Mouse (Mus musculus): ENCODE results near the gene Ces2h. TPM values are rescaled to one million over a fixed set of nuclear protein-coding genes. Genes with fewer than 3 reads are reported as not detected.

Ces2h gene
- not detected for total RNA-seq (2023)

GRCm38 (mm10) chr8:105000586-105000985 lies at the start of gene Ces2h:
Gene Ces2h, plus strand, starts transcription at chr8:105000853.

GRCm38 (mm10) chr8:104961537-104961961 lies 39.1 kb upstream of the Ces2h start, which contains the start of gene Ces2g:
Gene Ces2g, plus strand, starts transcription at chr8:104961718.

GRCm38 (mm10) chr8:105048371-105048854 lies 47.8 kb downstream of the Ces2h start, which contains the start of gene Ces3a:
Gene Ces3a, plus strand, starts transcription at chr8:105048601.

Other genes starting within 250 kb of the Ces2h start
- not detected for gene Ces2b, start 169.3 kb upstream of the Ces2h start, total RNA-seq (2023)
- gene Ces2c, start 153.8 kb upstream of the Ces2h start, total RNA-seq (2023) = not detected
- under 1 TPM in 1 of 2 experiments, not detected in 1; 0.28 TPM for gene Ces2e, start 74.6 kb upstream of the Ces2h start, total RNA-seq (2023)
- under 1 TPM in 1 of 2 experiments, not detected in 1; 0.11 TPM for gene Ces2f, start 53.5 kb upstream of the Ces2h start, total RNA-seq (2023)
- gene Ces2g, start 39.1 kb upstream of the Ces2h start, total RNA-seq (2023) = 10 to 100 TPM; 13.9 to 26.1 TPM
- not detected for gene Ces3a, start 47.7 kb downstream of the Ces2h start, total RNA-seq (2023)
- gene Ces3b, start 82.9 kb downstream of the Ces2h start, total RNA-seq (2023) = not detected
- not detected for gene Ces4a, start 130.9 kb downstream of the Ces2h start, total RNA-seq (2023)
- gene Cbfb, start 169.8 kb downstream of the Ces2h start, total RNA-seq (2023) = 10 to 100 TPM; 75.7 to 84.6 TPM
- 10 to 100 TPM; 28.4 to 40.9 TPM for gene D230025D16Rik, start 224.3 kb downstream of the Ces2h start, total RNA-seq (2023)